Mouse (Mus musculus) liver, embryonic 14.5 days (tissue): ENCODE results near the gene Gm11034.

Experiments used
- CTCF ChIP-seq: IDR thresholded peaks from 2 replicates; pipeline ENCODE4 v1.5.1; 2016; ENCODE audit warnings: antibody characterized with exemption, low read depth, control low read depth
- EP300 ChIP-seq: IDR thresholded peaks from 2 replicates; pipeline ENCODE4 v1.6.1; 2016; ENCODE audit warnings: antibody characterized with exemption, low read depth

DNA sequence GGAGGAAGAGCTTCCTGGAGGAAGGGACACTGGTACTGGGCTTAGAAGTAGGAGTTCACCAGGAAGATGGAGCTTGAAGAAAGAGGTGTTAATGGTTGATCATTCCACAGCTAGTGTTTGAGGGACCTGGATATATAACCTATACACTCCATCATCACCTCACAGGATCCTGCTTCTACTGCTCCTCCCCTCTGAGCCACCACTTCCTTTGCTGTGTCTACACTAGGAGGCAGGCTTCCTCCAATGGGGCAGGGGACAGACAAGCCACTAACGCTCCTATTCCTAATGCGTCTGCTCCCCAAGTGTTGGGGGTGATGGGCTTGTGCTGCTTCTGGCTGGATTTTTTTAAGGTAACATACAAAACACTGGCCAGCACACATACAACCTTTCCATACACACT is 2.7 kb downstream of the Gm11034 start:
- 0 out of 2 replicates have a peak, but pooled peaks have one; percentile 25 for TF ChIP-seq CTCF
- no peak for TF ChIP-seq EP300
